Mouse (Mus musculus) heart, embryonic 14.5 days (tissue): ENCODE results near the gene Slamf7. TPM values are rescaled to one million over a fixed set of nuclear protein-coding genes. Genes with fewer than 3 reads are reported as not detected.

Experiments
- ATAC-seq: fragments of 200-750 bp; cut with Nextera tagmentation; 2 replicates; pipeline ENCODE4 v1.8.0; 2017; ENCODE audit warnings: low read depth, moderate TSS enrichment; ENCODE audit not compliant: insufficient number of reproducible peaks, insufficient read depth, low FRiP score
- H3K27ac ChIP-seq, 2 experiments: fragments of 200-500 bp in 1 of 2; fragments of 300-500 bp in 1 of 2; sonication (generic) in 1 of 2; replicated peaks in 1 of 2; 2 replicates each; pipeline ENCODE4 v1.5.1; 2012 to 2014; ENCODE audit warnings: low read depth in 2 of 2, low read length in 2 of 2, control low read depth in 1 of 2, mild to moderate bottlenecking in 1 of 2, mixed read lengths in 1 of 2; ENCODE audit not compliant: control insufficient read depth in 1 of 2, insufficient read depth in 1 of 2
- H3K27me3 ChIP-seq: fragments of 300-500 bp; sonication (generic); 2 replicates; pipeline ENCODE4 v1.6.1; 2014; ENCODE audit warnings: mild to moderate bottlenecking, low read length, control low read depth; ENCODE audit not compliant: control insufficient read depth, insufficient read depth
- H3K36me3 ChIP-seq: fragments of 300-500 bp; sonication (generic); 2 replicates; pipeline ENCODE4 v1.6.1; 2014; ENCODE audit warnings: mild to moderate bottlenecking, control low read depth, low read length, mixed read lengths; ENCODE audit not compliant: control insufficient read depth, insufficient read depth
- H3K4me1 ChIP-seq, 2 experiments: fragments of 200-500 bp in 1 of 2; fragments of 300-500 bp in 1 of 2; sonication (generic) in 1 of 2; 2 replicates each; pipeline ENCODE4 v1.6.1; 2012 to 2014; ENCODE audit warnings: low read length in 2 of 2, control low read depth in 1 of 2, mixed read lengths in 1 of 2; ENCODE audit not compliant: control insufficient read depth in 2 of 2, insufficient read depth in 2 of 2
- H3K4me2 ChIP-seq: fragments of 300-500 bp; sonication (generic); 2 replicates; pipeline ENCODE4 v1.6.1; 2014; ENCODE audit warnings: mild to moderate bottlenecking, low read length
- H3K4me3 ChIP-seq, 2 experiments: fragments of 200-500 bp in 1 of 2; fragments of 300-500 bp in 1 of 2; sonication (generic) in 1 of 2; 2 replicates each; pipeline ENCODE4 v1.5.1; 2012 to 2014; ENCODE audit warnings: low read length in 2 of 2, mild to moderate bottlenecking in 2 of 2, control low read depth in 1 of 2, low read depth in 1 of 2, moderate library complexity in 1 of 2; ENCODE audit not compliant: control insufficient read depth in 1 of 2, insufficient read depth in 1 of 2
- H3K9ac ChIP-seq: fragments of 300-500 bp; sonication (generic); 2 replicates; pipeline ENCODE4 v1.6.1; 2014; ENCODE audit warnings: mild to moderate bottlenecking, low read length
- H3K9me3 ChIP-seq: fragments of 300-500 bp; sonication (generic); 2 replicates; pipeline ENCODE4 v1.6.1; 2016; ENCODE audit warnings: low read length, control low read depth; ENCODE audit not compliant: control insufficient read depth
- whole genome bisulfite sequencing: fragments of 180-500 bp; shearing (Covaris S2); extraction: QIAGEN DNeasy Blood & Tissue Kit; methylation state at CpG from one replicate; pipeline ENCODE4 v1.1.7; 2014; 5-methylcytosine and 5-hydroxymethylcytosine counted together
- polyA plus RNA-seq: library from polyadenylated mRNA; unstranded; fragments of >200 nt; fragmentation: Nextera tagmentation; extraction: Ambion mirVana; gene quantifications from 2 replicates; pipeline ENCODE4 v1.2.1, GENCODE M21; 2014

The Slamf7 gene
- 0.22 TPM in 1 of 2 replicates, not detected in the other for polyA plus RNA-seq

GRCm38 (mm10) chr1:171652734-171653133 is at the start of gene Slamf7:
TSS of gene Slamf7 (minus strand) at chr1:171653035.
- 77% methylated on average over 5 of the region's 5 CpGs for WGBS
- no peaks in the 10 kb centered on the region for H3K36me3 ChIP-seq
- no peak for ATAC-seq
- H3K4me3 ChIP-seq: no peak within 1 kb of the TSS
- H3K4me2 ChIP-seq: no peak within 1 kb of the TSS
- H3K27ac ChIP-seq: no peak within 1 kb of the TSS
- H3K27me3 ChIP-seq: no peaks in the 10 kb centered on the region
- H3K9me3 ChIP-seq: no peaks in the 10 kb centered on the region
- H3K9ac ChIP-seq: no peak within 1 kb of the TSS
- no peaks in the 10 kb centered on the region for H3K4me1 ChIP-seq

GRCm38 (mm10) chr1:171698983-171699382 is 46.1 kb upstream of the Slamf7 start:
- Histone ChIP-seq H3K9ac (no peak overlapping the region), H3K4me3 (no peak overlapping the region), H3K4me2 (no peak overlapping the region), H3K4me1 (no peaks in the 10 kb centered on the region), H3K27me3 (no peaks in the 10 kb centered on the region), H3K9me3 (no peaks in the 10 kb centered on the region), H3K36me3 (no peaks in the 10 kb centered on the region), H3K27ac (no peak overlapping the region)
- 19% methylated on average over 6 of the region's 6 CpGs for WGBS
- no peak for ATAC-seq

GRCm38 (mm10) chr1:171693918-171694317 is 41.1 kb upstream of the Slamf7 start:
- 65% methylated on average over 1 of the region's 1 CpGs for WGBS
- Histone ChIP-seq H3K9ac (no peak overlapping the region), H3K27ac (no peak overlapping the region), H3K4me3 (no peak overlapping the region), H3K4me1 (no peaks in the 10 kb centered on the region), H3K36me3 (no peaks in the 10 kb centered on the region), H3K9me3 (no peaks in the 10 kb centered on the region), H3K27me3 (no peaks in the 10 kb centered on the region), H3K4me2 (no peak overlapping the region)
- no peak for ATAC-seq

GRCm38 (mm10) chr1:171687320-171687719 is 34.5 kb upstream of the Slamf7 start:
- no peaks in the 10 kb centered on the region for H3K36me3 ChIP-seq
- H3K9me3 ChIP-seq: no peaks in the 10 kb centered on the region
- no peak overlapping the region for H3K27ac ChIP-seq
- ATAC-seq: no peak
- H3K4me2 ChIP-seq: no peak overlapping the region
- WGBS: 78% methylated on average over 4 of the region's 4 CpGs
- no peaks in the 10 kb centered on the region for H3K27me3 ChIP-seq
- H3K4me1 ChIP-seq: no peaks in the 10 kb centered on the region
- no peak overlapping the region for H3K9ac ChIP-seq
- no peak overlapping the region for H3K4me3 ChIP-seq

GRCm38 (mm10) chr1:171684923-171685322 is 32.1 kb upstream of the Slamf7 start:
- H3K9me3 ChIP-seq: no peaks in the 10 kb centered on the region
- no peak for ATAC-seq
- WGBS: 82% methylated on average over 9 of the region's 9 CpGs

GRCm38 (mm10) chr1:171681531-171682299 is 28.9 kb upstream of the Slamf7 start, which contains the start of gene Cd48:
TSS of gene Cd48 (plus strand) at chr1:171682009.
- 78% methylated on average over 14 of the region's 14 CpGs for WGBS

More at GRCm38 (mm10) chr1:171684923-171685322, 32.1 kb upstream of the Slamf7 start:
- Histone ChIP-seq H3K27ac (no peak overlapping the region), H3K9ac (no peak overlapping the region), H3K27me3 (no peaks in the 10 kb centered on the region), H3K4me1 (no peaks in the 10 kb centered on the region), H3K4me2 (no peak overlapping the region), H3K4me3 (no peak overlapping the region), H3K36me3 (no peaks in the 10 kb centered on the region)

GRCm38 (mm10) chr1:171681009-171681408 is 28.2 kb upstream of the Slamf7 start:
- Histone ChIP-seq H3K36me3 (no peaks in the 10 kb centered on the region), H3K27ac (no peak overlapping the region), H3K9me3 (no peaks in the 10 kb centered on the region), H3K4me3 (no peak overlapping the region), H3K27me3 (no peaks in the 10 kb centered on the region), H3K4me1 (no peaks in the 10 kb centered on the region), H3K4me2 (no peak overlapping the region), H3K9ac (no peak overlapping the region)
- WGBS: 84% methylated on average over 7 of the region's 7 CpGs
- no peak for ATAC-seq

More at GRCm38 (mm10) chr1:171681531-171682299, 28.9 kb upstream of the Slamf7 start, which contains the start of gene Cd48:
- Histone ChIP-seq H3K27ac (no peak within 1 kb of the TSS), H3K4me1 (no peaks in the 10 kb centered on the region), H3K9me3 (no peaks in the 10 kb centered on the region), H3K4me3 (no peak within 1 kb of the TSS), H3K4me2 (no peak within 1 kb of the TSS), H3K27me3 (no peaks in the 10 kb centered on the region), H3K9ac (no peak within 1 kb of the TSS), H3K36me3 (no peaks in the 10 kb centered on the region)
- ATAC-seq: no peak
